Mouse (Mus musculus): Measurements from ENCODE around the gene Npepl1.

Npepl1 gene

GRCm38 (mm10) chr2:174077776-174078338 lies 32.3 kb upstream of the Npepl1 start:
- DNase-seq (ENCODE audit: low read depth, low spot score), result peak; percentile 47
- no peaks in the 10 kb centered on the region for H3K27me3 ChIP-seq (ENCODE audit: control insufficient read depth, insufficient read depth, low read length, poor library complexity, severe bottlenecking)
- no peaks in the 10 kb centered on the region for H3K36me3 ChIP-seq (ENCODE audit: control insufficient read depth, insufficient read depth, low read length, poor library complexity, severe bottlenecking)

- no peak for DNase-seq (ENCODE audit: low read depth, low spot score)
- Histone ChIP-seq H3K36me3 (ENCODE audit: control insufficient read depth, insufficient read depth, low read length, poor library complexity, severe bottlenecking) (no peaks in the 10 kb centered on the region), H3K27me3 (ENCODE audit: control insufficient read depth, insufficient read depth, low read length, poor library complexity, severe bottlenecking) (no peaks in the 10 kb centered on the region)
Measured at GRCm38 (mm10) chr2:174081833-174082232, 28.3 kb upstream of the Npepl1 start.

GRCm38 (mm10) chr2:174082380-174082918 lies 27.7 kb upstream of the Npepl1 start:
- no peaks in the 10 kb centered on the region for H3K36me3 ChIP-seq (ENCODE audit: control insufficient read depth, insufficient read depth, low read length, poor library complexity, severe bottlenecking)
- DNase-seq (ENCODE audit: low read depth, low spot score), result no peak
- H3K27me3 ChIP-seq (ENCODE audit: control insufficient read depth, insufficient read depth, low read length, poor library complexity, severe bottlenecking), result no peaks in the 10 kb centered on the region

GRCm38 (mm10) chr2:174095086-174095485 lies 15.1 kb upstream of the Npepl1 start:
- Histone ChIP-seq H3K36me3 (ENCODE audit: control insufficient read depth, insufficient read depth, low read length, poor library complexity, severe bottlenecking) (peaks cover 1% of the 10 kb centered on the region; the same call in 1 of the 2 replicates), H3K27me3 (ENCODE audit: control insufficient read depth, insufficient read depth, low read length, poor library complexity, severe bottlenecking) (no peaks in the 10 kb centered on the region)
- DNase-seq (ENCODE audit: low read depth, low spot score), result no peak

GRCm38 (mm10) chr2:174102399-174102798 lies 7.8 kb upstream of the Npepl1 start:
- DNase-seq (ENCODE audit: low read depth, low spot score), result no peak
- no peaks in the 10 kb centered on the region for H3K36me3 ChIP-seq (ENCODE audit: control insufficient read depth, insufficient read depth, low read length, poor library complexity, severe bottlenecking)

GRCm38 (mm10) chr2:174103527-174103926 lies 6.6 kb upstream of the Npepl1 start:
- no peaks in the 10 kb centered on the region for H3K36me3 ChIP-seq (ENCODE audit: control insufficient read depth, insufficient read depth, low read length, poor library complexity, severe bottlenecking)
- H3K27me3 ChIP-seq (ENCODE audit: control insufficient read depth, insufficient read depth, low read length, poor library complexity, severe bottlenecking), result no peaks in the 10 kb centered on the region
- no peak for DNase-seq (ENCODE audit: low read depth, low spot score)

More at GRCm38 (mm10) chr2:174102399-174102798, 7.8 kb upstream of the Npepl1 start:
- no peaks in the 10 kb centered on the region for H3K27me3 ChIP-seq (ENCODE audit: control insufficient read depth, insufficient read depth, low read length, poor library complexity, severe bottlenecking)

- no peak for DNase-seq (ENCODE audit: low read depth, low spot score)
- Histone ChIP-seq H3K27me3 (ENCODE audit: control insufficient read depth, insufficient read depth, low read length, poor library complexity, severe bottlenecking) (no peaks in the 10 kb centered on the region), H3K36me3 (ENCODE audit: control insufficient read depth, insufficient read depth, low read length, poor library complexity, severe bottlenecking) (no peaks in the 10 kb centered on the region)
Measured at GRCm38 (mm10) chr2:174107375-174107774, 2.8 kb upstream of the Npepl1 start.

- Histone ChIP-seq H3K36me3 (ENCODE audit: control insufficient read depth, insufficient read depth, low read length, poor library complexity, severe bottlenecking) (peaks cover 2% of the 10 kb centered on the region), H3K27me3 (ENCODE audit: control insufficient read depth, insufficient read depth, low read length, poor library complexity, severe bottlenecking) (no peaks in the 10 kb centered on the region)
- peak; percentile 41 for DNase-seq (ENCODE audit: low read depth, low spot score)
Measured at GRCm38 (mm10) chr2:174110783-174111549, 817 bp downstream of the Npepl1 start.

GRCm38 (mm10) chr2:174112931-174113330 lies 2.8 kb downstream of the Npepl1 start:
- DNase-seq (ENCODE audit: low read depth, low spot score), result no peak
- no peaks in the 10 kb centered on the region for H3K27me3 ChIP-seq (ENCODE audit: control insufficient read depth, insufficient read depth, low read length, poor library complexity, severe bottlenecking)
- peaks cover 4% of the 10 kb centered on the region for H3K36me3 ChIP-seq (ENCODE audit: control insufficient read depth, insufficient read depth, low read length, poor library complexity, severe bottlenecking)

GRCm38 (mm10) chr2:174114148-174114864 lies 4.2 kb downstream of the Npepl1 start:
- Histone ChIP-seq H3K36me3 (ENCODE audit: control insufficient read depth, insufficient read depth, low read length, poor library complexity, severe bottlenecking) (peaks cover 8% of the 10 kb centered on the region), H3K27me3 (ENCODE audit: control insufficient read depth, insufficient read depth, low read length, poor library complexity, severe bottlenecking) (no peaks in the 10 kb centered on the region)
- DNase-seq (ENCODE audit: low read depth, low spot score), result no peak

GRCm38 (mm10) chr2:174116929-174117328 lies 6.8 kb downstream of the Npepl1 start:
- peak; percentile 47 for DNase-seq (ENCODE audit: low read depth, low spot score)
- no peaks in the 10 kb centered on the region for H3K27me3 ChIP-seq (ENCODE audit: control insufficient read depth, insufficient read depth, low read length, poor library complexity, severe bottlenecking)
- H3K36me3 ChIP-seq (ENCODE audit: control insufficient read depth, insufficient read depth, low read length, poor library complexity, severe bottlenecking), result peaks cover 8% of the 10 kb centered on the region

GRCm38 (mm10) chr2:174118141-174118540 lies 8.0 kb downstream of the Npepl1 start:
- DNase-seq (ENCODE audit: low read depth, low spot score), result no peak
- Histone ChIP-seq H3K27me3 (ENCODE audit: control insufficient read depth, insufficient read depth, low read length, poor library complexity, severe bottlenecking) (no peaks in the 10 kb centered on the region), H3K36me3 (ENCODE audit: control insufficient read depth, insufficient read depth, low read length, poor library complexity, severe bottlenecking) (peaks cover 9% of the 10 kb centered on the region)

- Histone ChIP-seq H3K36me3 (ENCODE audit: control insufficient read depth, insufficient read depth, low read length, poor library complexity, severe bottlenecking) (peaks cover 9% of the 10 kb centered on the region), H3K27me3 (ENCODE audit: control insufficient read depth, insufficient read depth, low read length, poor library complexity, severe bottlenecking) (no peaks in the 10 kb centered on the region)
- DNase-seq (ENCODE audit: low read depth, low spot score), result no peak
Measured at GRCm38 (mm10) chr2:174119259-174119658, 9.1 kb downstream of the Npepl1 start.

GRCm38 (mm10) chr2:174120631-174121030 lies 10.5 kb downstream of the Npepl1 start:
- Histone ChIP-seq H3K27me3 (ENCODE audit: control insufficient read depth, insufficient read depth, low read length, poor library complexity, severe bottlenecking) (no peaks in the 10 kb centered on the region), H3K36me3 (ENCODE audit: control insufficient read depth, insufficient read depth, low read length, poor library complexity, severe bottlenecking) (peaks cover 9% of the 10 kb centered on the region)
- no peak for DNase-seq (ENCODE audit: low read depth, low spot score)
